Mouse (Mus musculus): ENCODE data around the gene Ces2h.

DNA sequence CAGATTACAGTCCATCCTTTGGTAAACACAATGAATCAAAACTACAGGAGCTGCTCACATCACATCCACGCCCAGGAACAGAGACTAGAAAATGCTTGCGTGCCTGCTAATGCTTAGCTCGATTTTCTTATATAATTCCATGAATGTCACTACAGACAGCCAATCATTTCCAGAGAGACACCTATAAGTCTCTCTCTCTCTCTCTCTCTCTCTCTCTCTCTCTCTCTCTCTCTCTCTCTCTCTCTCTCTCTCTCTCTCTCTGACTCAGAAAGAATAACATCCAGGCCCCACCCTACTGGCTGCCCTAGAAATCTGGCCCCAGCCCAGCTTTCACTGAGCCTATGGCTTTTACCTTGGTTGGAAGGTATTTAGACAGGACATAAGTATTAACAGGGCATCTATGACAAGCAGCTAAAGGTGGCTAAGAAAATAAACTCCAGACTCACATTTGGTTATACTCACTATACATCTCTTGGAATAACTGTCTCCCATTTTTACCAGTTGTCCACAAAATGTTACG lies 37.2 kb upstream of the Ces2h start:
- TF ChIP-seq REST (IDR thresholded peaks at IDR 0.05; ENCODE audit: insufficient read depth, insufficient read length): no peak
- TF ChIP-seq POLR2A (IDR thresholded peaks at IDR 0.05; ENCODE audit: insufficient read length, low read depth): no peak
- TF ChIP-seq MYOD1 (IDR thresholded peaks at IDR 0.05; ENCODE audit: control insufficient read depth in 1 of 3, insufficient read length in 2 of 3, low read depth in 2 of 3): no peak
- no peak for TF ChIP-seq TCF3 (IDR thresholded peaks at IDR 0.05; ENCODE audit: insufficient read length, low read depth)
- no peak for TF ChIP-seq TCF12 (IDR thresholded peaks at IDR 0.05; ENCODE audit: insufficient read depth, poor library complexity, severe bottlenecking)
